Mouse (Mus musculus) lung, adult 10 weeks (tissue): ENCODE data around the gene Olfr1286. TPM values are rescaled to one million over a fixed set of nuclear protein-coding genes. Genes with fewer than 3 reads are reported as not detected.

Experiments used
- polyA plus RNA-seq: library from polyadenylated mRNA; stranded (reverse); fragments of 350-450 nt; fragmentation: Illumina TruSeq; extraction: RNeasy Lipid Tissue Mini Kit (QIAGEN cat#74804); gene quantifications from one replicate; pipeline ENCODE4 v1.2.3, GENCODE M21; 2014; ENCODE audit warnings: low read depth, low replicate concordance; ENCODE audit not compliant: insufficient read depth

Gene Olfr1286
- not detected for polyA plus RNA-seq

GRCm38 (mm10) chr2:111422931-111423330 is at the start of gene Olfr1286:
TSS of gene Olfr1286 (minus strand) at chr2:111423115.

GRCm38 (mm10) chr2:111448842-111449241 is 25.9 kb upstream of the Olfr1286 start, which contains the start of gene Olfr1287:
TSS of gene Olfr1287 (plus strand) at chr2:111449142.

GRCm38 (mm10) chr2:111375222-111375621 is 47.7 kb downstream of the Olfr1286 start, which contains the start of gene Olfr1284:
TSS of gene Olfr1284 (plus strand) at chr2:111375522.

Other genes with a start within 250 kb of the Olfr1286 start
- not detected for gene 4930430A15Rik, start 193.5 kb downstream of the Olfr1286 start, polyA plus RNA-seq
- gene Olfr1275, start 187.8 kb downstream of the Olfr1286 start, polyA plus RNA-seq = not detected
- not detected for gene Olfr1276, start 168.6 kb downstream of the Olfr1286 start, polyA plus RNA-seq
- not detected for gene Olfr1277, start 149.0 kb downstream of the Olfr1286 start, polyA plus RNA-seq
- gene Olfr1278, start 133.0 kb downstream of the Olfr1286 start, polyA plus RNA-seq = not detected
- gene Olfr1279, start 122.5 kb downstream of the Olfr1286 start, polyA plus RNA-seq = not detected
- gene Olfr1280, start 109.1 kb downstream of the Olfr1286 start, polyA plus RNA-seq = not detected
- not detected for gene Olfr1281, start 96.6 kb downstream of the Olfr1286 start, polyA plus RNA-seq
- not detected for gene Olfr1282, start 87.0 kb downstream of the Olfr1286 start, polyA plus RNA-seq
- gene Olfr1283, start 56.3 kb downstream of the Olfr1286 start, polyA plus RNA-seq = not detected
- gene Olfr1284, start 47.6 kb downstream of the Olfr1286 start, polyA plus RNA-seq = not detected
- gene Olfr1287, start 26.0 kb upstream of the Olfr1286 start, polyA plus RNA-seq = not detected
- gene Olfr1288, start 51.0 kb upstream of the Olfr1286 start, polyA plus RNA-seq = not detected
- gene Olfr1289, start 57.7 kb upstream of the Olfr1286 start, polyA plus RNA-seq = not detected
- gene Olfr1290, start 70.7 kb upstream of the Olfr1286 start, polyA plus RNA-seq = not detected
- not detected for gene Olfr1291-ps1, start 74.1 kb upstream of the Olfr1286 start, polyA plus RNA-seq
- not detected for gene Olfr1293-ps, start 102.1 kb upstream of the Olfr1286 start, polyA plus RNA-seq
- not detected for gene Olfr1294, start 117.2 kb upstream of the Olfr1286 start, polyA plus RNA-seq
- gene Olfr1295, start 146.6 kb upstream of the Olfr1286 start, polyA plus RNA-seq = not detected
- gene Olfr1297, start 203.4 kb upstream of the Olfr1286 start, polyA plus RNA-seq = not detected
- not detected for gene Olfr1298, start 226.1 kb upstream of the Olfr1286 start, polyA plus RNA-seq
- not detected for gene Olfr1299, start 238.3 kb upstream of the Olfr1286 start, polyA plus RNA-seq